In genomic region chr5:100337852-100338251, GRCm38 (mm10) we compare ENCODE assay signal across 30 mouse cellular contexts.
"Had no signal": no experiment of that assay in that cellular context is flagged by ENCODE, and none has a peak within 500 bp of the region (broad histone marks: within the 10 kb centered on the region; RNA-seq: fewer than 3 reads in every experiment).

No protein-coding gene starts in this region.

- H3K4me1 ChIP-seq: kidney, embryonic 15.5 days; liver, embryonic 13.5 days; liver, embryonic 15.5 days had no signal

- H3K9ac ChIP-seq: heart, embryonic 13.5 days; heart, embryonic 15.5 days; hindbrain, embryonic 12.5 days; hindbrain, embryonic 14.5 days; intestine, embryonic 15.5 days; kidney, embryonic 15.5 days; limb, embryonic 12.5 days; liver, embryonic 13.5 days; liver, embryonic 15.5 days had no signal

- DNase-seq: gastrocnemius, postnatal 14 days; gastrocnemius, postnatal 36 days; heart, adult 11 months; heart, adult 2 months; heart, postnatal 14 days; heart, postnatal 36 days; kidney, adult 18-20 months; kidney, adult 8-10 months; kidney, postnatal 14 days; kidney, postnatal 36 days; liver; liver, embryonic 13.5 days had no signal

- H3K36me3 ChIP-seq: heart, embryonic 13.5 days; heart, embryonic 15.5 days; hindbrain, embryonic 10.5 days; hindbrain, embryonic 12.5 days; intestine, embryonic 15.5 days; kidney, embryonic 15.5 days; limb, embryonic 10.5 days; limb, embryonic 12.5 days; liver, embryonic 13.5 days; liver, embryonic 15.5 days had no signal

- ATAC-seq: hindbrain, embryonic 16.5 days; inflammation-experienced regulatory T-cells, adult 6 months; intestine, embryonic 15.5 days; intestine, postnatal 0 days had no signal

- H3K4me2 ChIP-seq: heart, embryonic 11.5 days; heart, embryonic 13.5 days; heart, embryonic 15.5 days; hindbrain, embryonic 12.5 days; hindbrain, embryonic 14.5 days; intestine, embryonic 15.5 days; kidney, embryonic 15.5 days; limb, embryonic 12.5 days; liver, embryonic 11.5 days; liver, embryonic 13.5 days; liver, embryonic 15.5 days had no signal

- H3K4me3 ChIP-seq: heart, adult 2 months; heart, embryonic 13.5 days; heart, embryonic 15.5 days; hindbrain, embryonic 10.5 days; hindbrain, embryonic 12.5 days; intestine, embryonic 15.5 days; kidney, embryonic 15.5 days; layer of hippocampus, adult 2 months; left cerebral cortex, adult 2 months; limb, embryonic 10.5 days; limb, embryonic 12.5 days; liver, embryonic 13.5 days; liver, embryonic 15.5 days had no signal

- H3K27ac ChIP-seq: heart, adult 2 months; heart, embryonic 13.5 days; heart, embryonic 15.5 days; hindbrain, embryonic 10.5 days; hindbrain, embryonic 12.5 days; hindbrain, embryonic 14.5 days; intestine, embryonic 15.5 days; kidney, embryonic 15.5 days; kidney, postnatal 0 days; layer of hippocampus, adult 2 months; left cerebral cortex, adult 2 months; limb, embryonic 10.5 days; limb, embryonic 12.5 days; liver, embryonic 13.5 days; liver, embryonic 15.5 days had no signal

- H3K27me3 ChIP-seq: heart, embryonic 13.5 days; heart, embryonic 15.5 days; intestine, embryonic 15.5 days; kidney, embryonic 15.5 days; limb, embryonic 12.5 days; liver, embryonic 13.5 days; liver, embryonic 15.5 days had no signal

- H3K9me3 ChIP-seq: heart, embryonic 13.5 days; heart, embryonic 15.5 days; hindbrain, embryonic 10.5 days; hindbrain, embryonic 12.5 days; intestine, embryonic 15.5 days; kidney, embryonic 15.5 days; limb, embryonic 10.5 days; limb, embryonic 12.5 days; liver, embryonic 13.5 days; liver, embryonic 15.5 days had no signal
